In genomic region chr7:24600941-24601597, GRCm38 (mm10) we compare ENCODE assay signal across 8 mouse cellular contexts. TPM values are rescaled to one million over a fixed set of nuclear protein-coding genes. Genes with fewer than 3 reads are reported as not detected.
DNase-seq lines count a peak whose midpoint lies in the region; ATAC-seq lines count a peak whose summit lies in the region.

No protein-coding gene starts in this region.

- peak; percentile 95 for DNase-seq in ES-CJ7 (ENCODE audit: low read depth, low spot score)
- DNase-seq in cerebellum, adult 11 months = peak; percentile 93
- DNase-seq in heart, postnatal 25 days (ENCODE audit: low spot score) = peak; percentile 80
- peak; percentile 94 to 98 for DNase-seq in layer of hippocampus, adult 18-20 months (ENCODE audit: low spot score in 2 of 2)
- peak; percentile 93 to 95 for DNase-seq in lung, adult 18-20 months
- peak; percentile 99 for DNase-seq in testis, postnatal 10 days (ENCODE audit: low spot score)

- ATAC-seq in forebrain, embryonic 15.5 days (replicated peaks) = peak; percentile 93
- ATAC-seq in neural tube, embryonic 15.5 days (ENCODE audit: low FRiP score) = peak; percentile 93

- H3K4me2 ChIP-seq in forebrain, embryonic 15.5 days (replicated peaks) = peak overlapping the region; percentile 41
- H3K4me2 ChIP-seq in neural tube, embryonic 15.5 days = peak overlapping the region; percentile 55

- no peaks in the 10 kb centered on the region for H3K27me3 ChIP-seq in forebrain, embryonic 15.5 days
- no peaks in the 10 kb centered on the region for H3K27me3 ChIP-seq in neural tube, embryonic 15.5 days (replicated peaks)

- intact Hi-C loops in heart, postnatal 25 days (cut with DNase I) = loop anchor here (2.0 kb wide), 1 partner anchor 52 kb away; no protein-coding TSS in a partner anchor

- peak overlapping the region; percentile 42; the same call in 1 of the 2 replicates for H3K27ac ChIP-seq in forebrain, embryonic 15.5 days (replicated peaks)
- H3K27ac ChIP-seq in neural tube, embryonic 15.5 days (replicated peaks) = peak overlapping the region; percentile 65

- H3K4me1 ChIP-seq in forebrain, embryonic 15.5 days = no peaks in the 10 kb centered on the region
- peaks cover 8% of the 10 kb centered on the region; the same call in 1 of the 2 replicates for H3K4me1 ChIP-seq in neural tube, embryonic 15.5 days

- H3K4me3 ChIP-seq in forebrain, embryonic 15.5 days = peak overlapping the region; percentile 25
- peak overlapping the region; percentile 27 for H3K4me3 ChIP-seq in neural tube, embryonic 15.5 days (replicated peaks)

- H3K36me3 ChIP-seq in forebrain, embryonic 15.5 days = no peaks in the 10 kb centered on the region
- H3K36me3 ChIP-seq in neural tube, embryonic 15.5 days = no peaks in the 10 kb centered on the region

- H3K9me3 ChIP-seq in forebrain, embryonic 15.5 days = no peaks in the 10 kb centered on the region
- no peaks in the 10 kb centered on the region for H3K9me3 ChIP-seq in neural tube, embryonic 15.5 days (replicated peaks)

- 6% methylated on average over 13 of the region's 13 CpGs for WGBS in forebrain, embryonic 15.5 days
- WGBS in neural tube, embryonic 15.5 days = 2% methylated on average over 13 of the region's 13 CpGs

- peak overlapping the region; percentile 17; the same call in 1 of the 2 replicates for H3K9ac ChIP-seq in forebrain, embryonic 15.5 days (replicated peaks)
- no peak overlapping the region for H3K9ac ChIP-seq in neural tube, embryonic 15.5 days (replicated peaks)

RNA-seq across cellular contexts. Expression of gene Phldb3, which starts 9.5 kb away (rescaled TPM):
- not detected in 2 replicates for polyA plus RNA-seq in forebrain, embryonic 15.5 days (2015; fragmentation: Nextera tagmentation; extraction: Ambion mirVana)
- under 1 TPM; 0.50 to 0.57 TPM for total RNA-seq in heart, postnatal 25 days (2021)
- total RNA-seq in layer of hippocampus, adult 18-20 months (2021) = under 1 TPM; 0.17 to 0.63 TPM
- 0.37 TPM in 1 of 2 replicates, not detected in the other for polyA plus RNA-seq in neural tube, embryonic 15.5 days (2015; fragmentation: Nextera tagmentation; extraction: Ambion mirVana)

RNA-seq across cellular contexts. Expression of gene Zfp575, which starts 13.6 kb away (rescaled TPM):
- polyA plus RNA-seq in forebrain, embryonic 15.5 days (2015; fragmentation: Nextera tagmentation; extraction: Ambion mirVana) = 11.6 and 11.7 TPM in 2 replicates
- under 1 TPM; 0.08 to 0.17 TPM for total RNA-seq in heart, postnatal 25 days (2021)
- 1 to 10 TPM; 5.7 TPM for total RNA-seq in layer of hippocampus, adult 18-20 months (2021)
- polyA plus RNA-seq in neural tube, embryonic 15.5 days (2015; fragmentation: Nextera tagmentation; extraction: Ambion mirVana) = 12.9 and 17.5 TPM in 2 replicates

RNA-seq across cellular contexts. Expression of gene Ethe1, which starts 13.7 kb away (rescaled TPM):
- 17.4 and 18.9 TPM in 2 replicates for polyA plus RNA-seq in forebrain, embryonic 15.5 days (2015; fragmentation: Nextera tagmentation; extraction: Ambion mirVana)
- 10 to 100 TPM; 44.6 to 49.1 TPM for total RNA-seq in heart, postnatal 25 days (2021)
- total RNA-seq in layer of hippocampus, adult 18-20 months (2021) = 10 to 100 TPM; 11.8 to 13.3 TPM
- polyA plus RNA-seq in neural tube, embryonic 15.5 days (2015; fragmentation: Nextera tagmentation; extraction: Ambion mirVana) = 29.3 and 33.2 TPM in 2 replicates

RNA-seq across cellular contexts. Expression of gene Lypd3, which starts 35.3 kb away (rescaled TPM):
- 0.18 and 0.23 TPM in 2 replicates for polyA plus RNA-seq in forebrain, embryonic 15.5 days (2015; fragmentation: Nextera tagmentation; extraction: Ambion mirVana)
- not detected for total RNA-seq in heart, postnatal 25 days (2021)
- total RNA-seq in layer of hippocampus, adult 18-20 months (2021) = 1 to 10 TPM in 1 of 2 experiments, under 1 TPM in 1; 0.57 to 1.3 TPM
- 0.36 and 0.78 TPM in 2 replicates for polyA plus RNA-seq in neural tube, embryonic 15.5 days (2015; fragmentation: Nextera tagmentation; extraction: Ambion mirVana)

RNA-seq across cellular contexts. Expression of gene Xrcc1, which starts 55.0 kb away (rescaled TPM):
- polyA plus RNA-seq in forebrain, embryonic 15.5 days (2015; fragmentation: Nextera tagmentation; extraction: Ambion mirVana) = 69.8 and 79.5 TPM in 2 replicates
- 10 to 100 TPM; 27.8 to 27.9 TPM for total RNA-seq in heart, postnatal 25 days (2021)
- 10 to 100 TPM; 36.8 to 43.4 TPM for total RNA-seq in layer of hippocampus, adult 18-20 months (2021)
- polyA plus RNA-seq in neural tube, embryonic 15.5 days (2015; fragmentation: Nextera tagmentation; extraction: Ambion mirVana) = 60.2 and 75.0 TPM in 2 replicates

Comparison
In these comparisons a context has a peak if more than half of its experiments do, and no peak if none do; other contexts are left out.
1. Peak in every context shown above with its lines: DNase-seq, ATAC-seq, H3K4me3 ChIP-seq and H3K27ac ChIP-seq.
2. RNA of gene Zfp575, which starts 13.6 kb away (total RNA-seq): 5.7 TPM in layer of hippocampus, adult 18-20 months; 0.08 to 0.17 TPM in heart, postnatal 25 days; every median in the first group is over 4 times any median in the second.